Comparison of ENCODE assay signal across 19 mouse cellular contexts in the genomic region with DNA sequence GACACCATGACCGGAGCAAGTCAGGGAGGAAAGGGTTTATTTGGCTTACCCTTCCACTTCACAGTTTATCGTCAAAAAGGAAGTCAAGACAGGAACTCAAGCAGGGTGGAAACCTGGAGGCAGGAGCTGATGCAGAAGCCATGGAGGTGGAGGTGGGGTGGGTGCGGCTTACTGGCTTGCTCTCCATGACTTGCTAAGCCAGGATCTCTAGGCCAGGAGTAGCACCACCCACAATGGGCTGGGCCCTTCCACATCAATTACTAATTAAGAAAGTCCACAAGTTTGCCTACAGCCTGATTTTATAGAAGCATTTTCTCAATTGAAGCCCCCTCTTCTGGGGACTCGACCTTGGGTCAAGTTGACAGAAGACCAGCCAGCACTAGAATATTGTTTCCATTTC.
"Had no signal": no experiment of that assay in that cellular context is flagged by ENCODE, and none has a peak within 500 bp of the region (broad histone marks: within the 10 kb centered on the region; RNA-seq: fewer than 3 reads in every experiment).

No protein-coding gene starts in this region.

- H3K27me3 ChIP-seq: lung, embryonic 15.5 days; neural tube, embryonic 12.5 days; neural tube, embryonic 15.5 days; stomach, embryonic 15.5 days had no signal

- H3K9ac ChIP-seq: lung, embryonic 15.5 days; neural tube, embryonic 12.5 days; neural tube, embryonic 15.5 days; stomach, embryonic 15.5 days had no signal

- ATAC-seq: intestine, postnatal 0 days had no signal

- H3K36me3 ChIP-seq: lung, embryonic 15.5 days; neural tube, embryonic 12.5 days; neural tube, embryonic 15.5 days; stomach, embryonic 15.5 days had no signal

- H3K4me1 ChIP-seq: lung, embryonic 15.5 days; neural tube, embryonic 12.5 days; neural tube, embryonic 15.5 days; stomach, embryonic 15.5 days had no signal

- H3K4me2 ChIP-seq: lung, embryonic 15.5 days; midbrain, embryonic 11.5 days; neural tube, embryonic 12.5 days; neural tube, embryonic 15.5 days; stomach, embryonic 15.5 days had no signal

- H3K27ac ChIP-seq: kidney, postnatal 0 days; layer of hippocampus, adult 2 months; lung, embryonic 15.5 days; neural tube, embryonic 12.5 days; neural tube, embryonic 15.5 days; stomach, embryonic 15.5 days had no signal

- H3K9me3 ChIP-seq: lung, embryonic 15.5 days; neural tube, embryonic 12.5 days; neural tube, embryonic 15.5 days; stomach, embryonic 15.5 days had no signal

- H3K4me3 ChIP-seq: layer of hippocampus, adult 2 months; lung, embryonic 15.5 days; neural tube, embryonic 12.5 days; neural tube, embryonic 15.5 days; stomach, embryonic 15.5 days had no signal

- DNase-seq: kidney, adult 2 months; kidney, postnatal 25 days; layer of hippocampus, adult 9-11 months; lung, adult 18-20 months; lung, postnatal 10 days; lung, postnatal 36 days; midbrain, embryonic 14.5 days; retina, postnatal 1 day; right cerebral cortex, postnatal 25 days; spleen, adult 18-20 months; thymus, postnatal 25 days had no signal
